Mouse (Mus musculus) retina, adult 2 months (tissue): ENCODE data around the gene St6galnac4.

ENCODE experiments used
- DNase-seq: peaks from one replicate; pipeline ENCODE4 v3.0.0-alpha.2; 2012; ENCODE audit warnings: low read depth, low spot score

The St6galnac4 gene

GRCm38 (mm10) chr2:32586871-32587351 is at the start of gene St6galnac4:
TSS of gene St6galnac4 (plus strand) at chr2:32587095.
- no peak for DNase-seq

GRCm38 (mm10) chr2:32537360-32537905 is 49.5 kb upstream of the St6galnac4 start:
- peak; percentile 22 for DNase-seq

GRCm38 (mm10) chr2:32537941-32538340 is 49.0 kb upstream of the St6galnac4 start:
- no peak for DNase-seq

GRCm38 (mm10) chr2:32538461-32538860 is 48.4 kb upstream of the St6galnac4 start:
- DNase-seq = no peak

GRCm38 (mm10) chr2:32539452-32539981 is 47.4 kb upstream of the St6galnac4 start:
- DNase-seq = no peak

GRCm38 (mm10) chr2:32541333-32541908 is 45.5 kb upstream of the St6galnac4 start:
- no peak for DNase-seq

GRCm38 (mm10) chr2:32541986-32542573 is 44.8 kb upstream of the St6galnac4 start:
- DNase-seq = no peak

GRCm38 (mm10) chr2:32543031-32543449 is 43.9 kb upstream of the St6galnac4 start:
- DNase-seq = no peak

- no peak for DNase-seq
Measured at GRCm38 (mm10) chr2:32546951-32547350, 39.9 kb upstream of the St6galnac4 start.

GRCm38 (mm10) chr2:32547380-32547779 is 39.5 kb upstream of the St6galnac4 start:
- DNase-seq = no peak

GRCm38 (mm10) chr2:32547964-32548739 is 38.7 kb upstream of the St6galnac4 start:
- no peak for DNase-seq

- no peak for DNase-seq
Measured at GRCm38 (mm10) chr2:32549171-32549570, 37.7 kb upstream of the St6galnac4 start.

- DNase-seq = no peak
Measured at GRCm38 (mm10) chr2:32549764-32550163, 37.1 kb upstream of the St6galnac4 start.

GRCm38 (mm10) chr2:32551236-32551635 is 35.7 kb upstream of the St6galnac4 start:
- DNase-seq = no peak

- no peak for DNase-seq
Measured at GRCm38 (mm10) chr2:32553592-32554148, 33.2 kb upstream of the St6galnac4 start.

GRCm38 (mm10) chr2:32555484-32555883 is 31.4 kb upstream of the St6galnac4 start:
- DNase-seq = no peak

GRCm38 (mm10) chr2:32556019-32556418 is 30.9 kb upstream of the St6galnac4 start:
- no peak for DNase-seq

GRCm38 (mm10) chr2:32559570-32559969 is 27.3 kb upstream of the St6galnac4 start:
- DNase-seq = no peak

GRCm38 (mm10) chr2:32566536-32567063 is 20.3 kb upstream of the St6galnac4 start:
- no peak for DNase-seq

GRCm38 (mm10) chr2:32568149-32568548 is 18.7 kb upstream of the St6galnac4 start:
- DNase-seq = no peak

- no peak for DNase-seq
Measured at GRCm38 (mm10) chr2:32568941-32569340, 18.0 kb upstream of the St6galnac4 start.
